Mouse (Mus musculus) G1E-ER4 (cell line): Measurements from ENCODE around the gene Thap3. TPM values are rescaled to one million over a fixed set of nuclear protein-coding genes. Genes with fewer than 3 reads are reported as not detected.

Experiments
- GATA1 ChIP-seq: IDR thresholded peaks from one replicate; pipeline ENCODE4 v1.8.0; 2012; ENCODE audit warnings: low read length, inconsistent platforms
- polyA plus RNA-seq: library from polyadenylated mRNA; stranded (reverse); fragments of >175 nt; gene quantifications from 2 replicates; pipeline ENCODE4 v1.2.3, GENCODE M21; 2012

Thap3 gene
- polyA plus RNA-seq, 1 experiment = 8.9 TPM

DNA sequence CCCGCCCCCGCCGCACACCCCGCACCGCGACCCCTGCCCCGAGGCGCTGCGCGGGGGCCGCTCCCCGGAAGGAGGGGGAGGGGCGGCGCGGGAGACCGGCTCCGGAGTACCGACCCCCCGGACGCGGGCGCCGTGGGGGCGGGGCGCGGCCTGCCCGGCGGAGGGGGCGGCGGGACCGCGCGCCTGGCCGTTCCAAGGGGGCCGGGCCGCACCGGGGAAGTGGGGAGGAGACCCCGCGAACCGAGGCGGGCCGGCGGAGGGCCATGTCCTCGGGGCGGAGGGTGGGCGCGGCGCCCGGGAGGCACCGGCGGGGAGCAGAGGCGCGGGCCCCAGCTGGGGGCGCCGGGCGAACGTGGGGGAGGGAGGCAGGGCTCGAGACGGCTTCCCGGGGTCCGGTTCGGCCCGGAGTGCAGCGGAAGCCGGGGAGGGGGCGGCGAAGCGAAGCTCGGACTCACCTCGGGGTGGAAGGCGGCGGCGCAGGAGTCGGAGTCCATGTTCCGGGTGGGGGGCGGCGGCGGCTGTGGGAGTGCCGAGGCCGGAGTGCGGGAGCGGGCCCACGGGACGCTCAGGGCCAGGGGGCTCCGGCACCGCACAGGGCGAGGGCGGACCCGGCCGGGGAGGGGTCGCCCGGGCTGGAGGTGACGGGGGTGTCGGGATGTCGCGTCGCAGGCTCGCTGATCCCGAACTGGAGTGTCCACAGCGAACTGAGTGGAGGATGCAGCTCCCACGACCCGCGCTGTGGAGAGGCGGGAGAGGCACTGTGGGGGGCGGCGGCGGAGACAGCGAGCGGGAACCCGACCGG lies 6.8 kb upstream of the Thap3 start:
- no peak for TF ChIP-seq GATA1

DNA sequence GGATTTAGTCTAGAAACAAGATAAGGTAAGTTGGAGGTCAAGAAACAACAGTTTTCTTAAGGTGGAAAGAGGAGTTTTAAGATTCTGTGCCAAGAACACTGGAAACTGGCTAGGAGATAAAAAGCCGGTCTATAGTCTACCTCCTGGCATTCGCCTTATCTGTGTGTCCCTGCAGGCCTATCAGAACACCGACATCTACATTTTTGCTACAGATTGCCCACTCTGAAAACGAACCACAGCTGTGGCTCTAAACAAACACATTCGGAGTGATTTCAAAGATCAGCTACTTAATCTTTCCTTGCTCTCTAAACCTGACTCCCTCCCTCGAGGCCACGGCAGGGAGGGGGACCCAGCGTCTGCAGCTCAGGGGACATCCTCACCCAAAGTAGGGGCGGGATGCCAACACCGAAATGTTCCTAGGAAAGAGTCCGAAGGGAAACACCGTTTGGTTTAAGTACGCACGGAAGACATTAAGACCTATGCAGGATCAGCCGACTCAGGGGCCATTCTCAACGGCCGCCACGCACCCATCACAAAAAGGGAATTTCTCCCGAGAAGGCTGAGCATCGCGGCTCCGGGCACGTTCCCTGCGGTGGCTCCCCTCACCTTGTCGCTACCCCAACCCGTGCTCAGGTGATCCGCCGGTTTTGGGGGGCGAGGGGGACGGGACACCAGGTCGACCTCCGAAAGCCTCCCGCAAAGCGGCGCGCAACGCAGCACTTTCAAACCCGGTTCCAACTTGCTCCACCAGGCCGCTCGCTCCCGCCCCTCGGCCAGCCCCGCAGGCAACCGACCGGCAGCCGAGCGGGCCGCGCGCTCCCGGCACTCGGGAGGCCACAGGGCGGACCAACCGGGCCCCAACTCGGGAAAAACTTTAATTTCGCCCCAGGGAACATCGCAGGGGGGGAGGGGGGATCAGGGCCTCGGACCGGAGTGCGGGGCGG lies 5.7 kb upstream of the Thap3 start:
- TF ChIP-seq GATA1 = peak; percentile 68

DNA sequence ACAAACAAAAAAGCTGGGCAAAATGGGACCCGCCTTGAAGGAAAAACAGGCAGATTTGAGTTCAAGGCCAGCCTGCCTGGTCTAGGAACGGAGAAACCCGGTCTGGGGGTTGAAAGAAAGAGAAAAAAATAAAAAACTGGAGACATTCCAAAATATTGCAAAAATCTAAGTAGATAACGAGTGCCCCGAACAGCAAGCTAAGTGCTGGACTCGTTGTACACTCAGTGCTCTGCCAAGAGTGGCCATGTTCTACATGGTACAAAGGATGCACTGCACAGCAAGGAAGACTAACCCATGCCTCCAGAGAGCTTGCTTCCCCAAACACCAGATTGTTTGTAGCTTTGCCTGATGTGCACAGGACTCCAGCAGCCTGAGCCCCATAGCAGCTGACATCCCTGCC lies 4.2 kb upstream of the Thap3 start:
- TF ChIP-seq GATA1 = no peak

DNA sequence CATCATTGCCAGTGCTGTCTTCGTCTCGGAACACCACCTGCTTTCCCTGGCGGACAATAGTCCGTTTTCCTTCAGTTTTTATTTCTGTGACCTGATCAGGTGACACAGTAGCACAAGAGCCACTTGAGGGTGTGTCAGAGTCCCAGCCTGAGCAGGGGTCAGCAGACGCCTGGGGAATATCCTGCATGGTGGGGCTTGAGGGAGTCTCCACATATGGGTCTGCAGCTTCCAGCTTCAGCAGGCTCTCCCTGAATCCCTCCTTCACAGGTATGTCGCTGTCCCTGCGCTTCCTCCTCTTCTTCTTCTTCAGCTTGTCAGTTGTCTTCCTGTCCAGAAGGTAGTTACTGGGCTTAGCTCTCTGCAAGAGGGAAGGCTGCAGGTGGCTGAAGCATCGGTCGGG lies 3.3 kb upstream of the Thap3 start:
- no peak for TF ChIP-seq GATA1

DNA sequence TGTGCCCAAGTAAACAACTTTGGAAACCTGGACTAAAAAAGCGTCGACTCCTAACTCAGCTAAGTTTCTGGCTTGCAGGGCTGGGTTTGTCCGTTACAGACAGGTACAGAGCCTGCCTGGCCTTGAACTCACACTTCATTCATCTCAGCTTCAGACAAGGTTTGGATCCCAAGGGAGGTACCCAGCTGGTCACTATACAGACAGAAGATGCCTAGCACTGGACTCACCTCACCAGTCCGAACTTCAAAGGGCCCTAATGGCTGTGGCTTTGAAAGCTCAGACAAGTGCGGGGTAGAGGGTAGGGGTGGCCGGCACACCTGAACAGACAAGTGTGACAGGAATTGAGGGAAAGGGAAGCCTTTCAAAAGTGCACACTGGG lies 302 bp upstream of the Thap3 start:
- TF ChIP-seq GATA1 = no peak

- no peak for TF ChIP-seq GATA1
Measured at GRCm38 (mm10) chr4:151988014-151988341, 819 bp downstream of the Thap3 start.

DNA sequence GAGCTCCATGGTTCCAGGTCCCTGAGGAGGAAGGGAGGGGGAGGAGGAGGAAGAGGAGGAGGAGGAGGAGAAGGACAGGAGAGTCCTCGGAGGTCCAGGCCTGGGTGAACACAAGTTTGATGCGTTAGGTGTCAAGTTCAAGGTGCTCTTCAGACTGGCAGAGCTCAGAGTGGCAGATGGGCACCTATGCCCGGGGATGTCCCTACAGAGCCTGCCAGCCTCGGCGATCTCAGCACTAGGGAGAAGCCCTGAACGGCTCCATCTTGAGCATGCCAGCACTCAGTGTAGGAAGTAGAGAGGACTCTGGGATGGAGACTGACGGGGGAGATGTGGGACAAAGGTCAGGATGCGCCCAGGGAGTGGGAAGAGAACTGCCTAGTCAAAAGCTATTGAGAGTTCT lies 2.1 kb downstream of the Thap3 start:
- no peak for TF ChIP-seq GATA1

DNA sequence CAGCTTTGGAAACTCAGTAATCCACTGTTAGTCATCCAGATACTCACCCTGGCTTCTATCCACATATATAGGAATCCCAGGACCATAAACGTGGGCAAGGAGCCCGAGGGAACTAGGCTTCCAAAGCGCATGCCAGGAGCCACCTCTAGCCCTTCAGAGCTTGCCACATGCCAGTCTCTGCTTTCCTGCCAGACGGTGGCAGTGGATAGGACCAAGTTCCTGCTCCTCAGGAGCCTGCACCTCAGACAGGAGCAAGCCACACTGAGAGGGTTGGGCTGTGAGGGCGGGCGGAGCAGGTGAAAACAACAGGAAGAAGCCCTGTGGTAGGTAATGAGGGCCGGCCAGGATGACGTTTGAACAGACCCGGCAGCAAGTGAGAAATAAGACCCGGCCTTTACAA lies 2.9 kb downstream of the Thap3 start:
- TF ChIP-seq GATA1 = no peak

DNA sequence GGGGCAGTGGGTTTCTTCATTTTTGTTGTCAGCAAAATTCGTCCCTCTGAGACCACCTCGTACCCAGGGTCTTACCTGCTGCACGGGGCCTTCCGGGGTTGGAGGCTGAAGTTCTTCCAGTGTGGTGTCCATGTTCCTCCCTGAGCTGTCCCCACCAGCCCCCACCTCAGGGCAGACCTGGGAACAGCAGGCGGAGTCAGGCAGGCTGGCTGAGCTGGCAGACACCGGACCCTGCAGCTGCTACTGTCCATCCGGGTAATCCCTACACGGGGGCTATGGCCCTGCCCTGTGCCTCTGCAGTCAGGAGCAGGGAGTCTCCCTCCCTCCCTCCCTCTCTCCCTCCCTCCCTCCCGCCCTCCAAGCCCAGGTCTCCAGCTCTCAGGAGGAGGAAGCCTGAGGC lies 5.2 kb downstream of the Thap3 start:
- TF ChIP-seq GATA1 = no peak

GRCm38 (mm10) chr4:151983043-151983442 lies 5.8 kb downstream of the Thap3 start:
- no peak for TF ChIP-seq GATA1

DNA sequence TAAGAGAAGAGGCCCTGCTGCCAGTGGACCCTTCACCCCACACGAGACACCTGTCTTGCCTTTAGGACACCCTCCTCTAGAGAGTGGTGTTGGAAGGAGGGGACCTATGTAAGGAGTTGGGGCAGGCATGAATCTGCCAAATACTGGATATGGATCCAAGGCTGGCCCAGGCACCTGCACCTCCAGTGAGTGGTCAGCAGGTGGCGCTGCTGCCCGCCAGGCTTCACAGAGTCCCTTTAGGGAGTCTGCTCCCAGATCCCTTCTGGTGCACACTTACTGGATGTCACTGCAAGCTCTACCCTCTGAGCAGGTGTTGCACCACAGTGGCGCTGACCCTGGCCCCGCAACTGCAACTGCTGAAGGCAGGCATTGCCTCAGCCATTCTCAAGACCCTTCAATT lies 7.4 kb downstream of the Thap3 start:
- TF ChIP-seq GATA1 = no peak

GRCm38 (mm10) chr4:151980699-151981098 lies 8.1 kb downstream of the Thap3 start:
- no peak for TF ChIP-seq GATA1

DNA sequence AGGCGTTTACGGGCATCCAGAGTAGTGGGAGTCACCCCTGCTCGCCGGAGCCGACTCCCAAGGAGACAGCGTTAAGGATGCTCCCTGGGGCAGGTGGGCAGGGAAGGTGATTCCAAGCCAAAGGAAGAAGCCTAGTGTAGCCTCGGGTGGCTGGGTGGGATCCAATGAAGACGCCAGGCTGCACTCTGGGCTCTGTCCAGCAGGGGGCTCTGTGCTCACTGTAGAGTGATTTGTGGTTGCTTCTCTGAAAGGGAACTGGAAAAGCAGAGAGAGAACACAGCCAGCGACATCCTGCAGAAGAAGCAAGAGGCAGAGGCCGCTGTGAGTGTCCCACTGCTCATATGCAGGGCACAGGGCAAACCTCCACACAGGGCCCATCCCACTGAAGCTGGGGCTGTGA lies 11.0 kb downstream of the Thap3 start:
- no peak for TF ChIP-seq GATA1

GRCm38 (mm10) chr4:151975441-151975840 lies 13.4 kb downstream of the Thap3 start:
- TF ChIP-seq GATA1 = no peak

DNA sequence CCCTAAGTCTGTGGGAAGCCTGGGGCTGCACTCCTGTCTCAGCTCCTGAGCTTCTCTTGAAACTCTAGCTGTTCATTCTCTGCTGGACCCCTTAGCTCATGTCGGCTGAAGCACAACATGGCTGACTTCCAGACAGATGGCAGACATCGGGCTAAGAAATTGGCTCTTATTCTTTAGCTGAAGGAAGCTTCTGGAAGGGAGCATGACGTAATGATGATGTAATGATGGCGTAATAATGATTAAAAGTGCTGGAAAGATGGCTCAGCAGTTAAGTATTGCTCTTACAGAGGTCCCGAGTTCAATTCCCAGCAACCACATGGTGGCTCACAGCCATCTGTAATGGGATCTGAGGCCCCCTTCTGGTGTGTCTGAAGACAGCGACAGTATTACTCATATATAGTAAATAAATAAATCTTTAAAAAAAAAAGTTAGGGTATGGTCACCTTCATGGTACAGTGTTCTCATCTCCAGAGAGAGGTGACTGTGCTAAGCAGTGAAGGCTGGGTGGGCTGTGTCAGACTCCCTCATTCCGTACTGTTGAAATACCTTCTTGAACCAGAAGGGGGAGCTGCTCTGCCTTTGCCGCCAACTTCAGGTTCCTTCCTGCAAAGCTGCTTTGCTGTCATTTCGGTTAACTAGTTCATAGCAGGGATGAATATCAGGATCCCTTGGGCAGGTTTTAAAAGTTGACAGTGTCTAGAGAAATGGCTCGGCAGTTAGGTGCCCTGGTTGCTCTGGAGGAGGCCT lies 16.4 kb downstream of the Thap3 start:
- TF ChIP-seq GATA1 = no peak

GRCm38 (mm10) chr4:151968204-151968921 lies 20.4 kb downstream of the Thap3 start:
- no peak for TF ChIP-seq GATA1
